Mouse (Mus musculus): ENCODE results near the gene Zdhhc13.

DNA sequence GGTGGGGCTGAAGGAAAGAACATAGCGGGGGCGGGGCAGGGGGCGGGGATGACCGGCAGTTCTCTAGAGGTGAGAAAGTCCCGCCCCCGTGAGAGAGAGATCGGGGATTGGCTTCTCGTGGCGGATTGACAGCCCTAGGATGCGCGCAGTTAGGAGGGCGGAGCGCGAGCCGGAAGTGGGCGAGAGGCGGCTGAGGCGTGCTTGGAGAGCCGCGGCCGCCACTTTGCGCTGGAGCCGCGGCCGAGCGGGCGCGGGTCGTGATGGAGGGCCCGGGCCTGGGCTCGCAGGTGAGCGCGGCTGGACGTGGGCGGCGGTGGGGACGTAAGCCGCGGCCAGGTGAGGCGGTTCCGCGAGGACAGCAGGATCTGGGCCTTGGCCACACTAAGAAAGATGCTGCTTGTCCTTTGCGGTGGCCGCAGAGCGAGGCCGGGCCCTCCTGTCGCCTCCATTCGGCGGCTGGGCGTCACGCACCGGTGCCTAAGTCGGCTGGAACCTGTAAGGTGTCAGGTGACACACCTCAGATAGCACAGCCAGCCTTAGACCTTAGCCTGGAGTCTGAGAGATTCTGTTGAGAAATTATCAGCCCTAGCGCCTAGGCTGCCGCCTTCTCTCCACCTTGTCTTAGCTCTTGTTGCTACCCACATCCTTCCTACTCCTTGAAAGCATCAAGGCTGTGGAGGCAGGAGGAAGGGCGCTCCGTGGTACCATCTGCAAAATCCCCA, at the start of gene Zdhhc13:
- TF ChIP-seq CTCF (conservative IDR thresholded peaks at IDR 0.05; ENCODE audit: low read length), result no peak
- TF ChIP-seq NANOG (IDR thresholded peaks at IDR 0.05; ENCODE audit: borderline replicate concordance, low read length), result no peak
- no peak for TF ChIP-seq POU5F1 (IDR thresholded peaks at IDR 0.05; ENCODE audit: borderline replicate concordance, low read length)
